Mouse (Mus musculus) megakaryocyte, embryonic 14.5 days (primary cell): ENCODE results near the gene Shisa9.

ENCODE experiments used
- FLI1 ChIP-seq: IDR thresholded peaks from 2 replicates; pipeline ENCODE4 v1.6.1; 2012; ENCODE audit warnings: low read length, inconsistent platforms, mixed read lengths
- GATA1 ChIP-seq: IDR thresholded peaks from 3 replicates; pipeline ENCODE4 v1.6.1; 2012; ENCODE audit warnings: mixed read lengths, low read length, inconsistent platforms, borderline replicate concordance

- TF ChIP-seq GATA1: no peak
- no peak for TF ChIP-seq FLI1
Observed at GRCm38 (mm10) chr16:11983106-11983615, 752 bp upstream of the Shisa9 start.
